Mouse (Mus musculus) layer of hippocampus, postnatal 36 days (tissue): ENCODE results near the gene Mmp15. TPM values are rescaled to one million over a fixed set of nuclear protein-coding genes. Genes with fewer than 3 reads are reported as not detected.

Experiments used
- DNase-seq, 2 experiments: peaks; one replicate each; pipeline ENCODE4 v3.0.0; 2022
- total RNA-seq, 2 experiments: library from RNA; stranded (reverse); gene quantifications; 2 replicates each; pipeline ENCODE4 v1.2.3; 2021

The Mmp15 gene
- total RNA-seq, 2 experiments from 2014 or later = 16.3 to 17.9 TPM

- DNase-seq = no peak
These were observed 10.3 kb upstream of the Mmp15 start for GRCm38 (mm10) chr8:95341721-95342120.

GRCm38 (mm10) chr8:95344668-95345067, 7.4 kb upstream of the Mmp15 start:
- no peak for DNase-seq

GRCm38 (mm10) chr8:95346643-95347545, 5.2 kb upstream of the Mmp15 start:
- peak; percentile 64 to 77 for DNase-seq

- DNase-seq = no peak
These were observed 3.7 kb upstream of the Mmp15 start for GRCm38 (mm10) chr8:95348356-95348755.

- peak; percentile 67 to 70 for DNase-seq
These were observed 3.0 kb upstream of the Mmp15 start for GRCm38 (mm10) chr8:95348811-95349630.

- no peak for DNase-seq
These were observed 607 bp upstream of the Mmp15 start for GRCm38 (mm10) chr8:95351461-95351860.

GRCm38 (mm10) chr8:95352871-95353866, 1.1 kb downstream of the Mmp15 start:
- DNase-seq = peak; percentile 16 to 32

GRCm38 (mm10) chr8:95354606-95355005, 2.5 kb downstream of the Mmp15 start:
- DNase-seq = no peak

GRCm38 (mm10) chr8:95358550-95359411, 6.7 kb downstream of the Mmp15 start:
- DNase-seq = no peak

GRCm38 (mm10) chr8:95360181-95361015, 8.3 kb downstream of the Mmp15 start:
- DNase-seq = no peak

- DNase-seq = no peak
These were observed 8.9 kb downstream of the Mmp15 start for GRCm38 (mm10) chr8:95361016-95361341.

- DNase-seq = no peak
These were observed 10.2 kb downstream of the Mmp15 start for GRCm38 (mm10) chr8:95362272-95362671.

- no peak for DNase-seq
These were observed 11.8 kb downstream of the Mmp15 start for GRCm38 (mm10) chr8:95363849-95364248.

GRCm38 (mm10) chr8:95369581-95370326, 17.7 kb downstream of the Mmp15 start:
- DNase-seq = no peak

GRCm38 (mm10) chr8:95373389-95374002, 21.4 kb downstream of the Mmp15 start:
- no peak for DNase-seq

GRCm38 (mm10) chr8:95374429-95374828, 22.4 kb downstream of the Mmp15 start:
- DNase-seq = no peak

GRCm38 (mm10) chr8:95375374-95375930, 23.4 kb downstream of the Mmp15 start:
- DNase-seq = no peak

GRCm38 (mm10) chr8:95376309-95376999, 24.4 kb downstream of the Mmp15 start:
- DNase-seq = no peak
